Mouse (Mus musculus) gastrocnemius, adult 8-10 months (tissue): Measurements from ENCODE around the gene Med12l. TPM values are rescaled to one million over a fixed set of nuclear protein-coding genes. Genes with fewer than 3 reads are reported as not detected.
"Not testable (repeated sequence)": the region's sequence is repeated elsewhere in the genome, so short reads cannot be mapped to it uniquely, and the experiment has no call there.

Experiments used
- DNase-seq, 2 experiments: peaks; one replicate each; pipeline ENCODE4 v3.0.0; 2022; ENCODE audit warnings: low spot score in 2 of 2
- total RNA-seq, 4 experiments: library from RNA; stranded (reverse); gene quantifications; 2 replicates each; pipeline ENCODE4 v1.2.4; 2022

Med12l gene
- total RNA-seq, 4 experiments from 2014 or later, result 0.29 to 0.64 (median 0.34) TPM

- no peak for DNase-seq
Measured at GRCm38 (mm10) chr3:59138946-59139468, 133.4 kb downstream of the Med12l start.

- DNase-seq, result no peak
Measured at GRCm38 (mm10) chr3:59139651-59140051, 134.0 kb downstream of the Med12l start.

GRCm38 (mm10) chr3:59140115-59140514 is 134.5 kb downstream of the Med12l start:
- no peak for DNase-seq

- DNase-seq, result not testable (repeated sequence)
Measured at GRCm38 (mm10) chr3:59140941-59141340, 135.3 kb downstream of the Med12l start.

- no peak for DNase-seq
Measured at GRCm38 (mm10) chr3:59141507-59142305, 136.1 kb downstream of the Med12l start.

- DNase-seq, result no peak
Measured at GRCm38 (mm10) chr3:59145194-59145593, 139.6 kb downstream of the Med12l start.

- no peak for DNase-seq
Measured at GRCm38 (mm10) chr3:59149646-59150045, 144.0 kb downstream of the Med12l start.

- no peak for DNase-seq
Measured at GRCm38 (mm10) chr3:59150624-59151023, 145.0 kb downstream of the Med12l start.

- DNase-seq, result no peak
Measured at GRCm38 (mm10) chr3:59153424-59153823, 147.8 kb downstream of the Med12l start, which contains the start of gene P2ry14. P2ry14 (minus strand) TSS chr3:59153618.

- no peak for DNase-seq
Measured at GRCm38 (mm10) chr3:59154888-59155287, 149.3 kb downstream of the Med12l start.

GRCm38 (mm10) chr3:59155404-59155803 is 149.8 kb downstream of the Med12l start:
- no peak for DNase-seq

- no peak for DNase-seq
Measured at GRCm38 (mm10) chr3:59157048-59157447, 151.4 kb downstream of the Med12l start.

GRCm38 (mm10) chr3:59160465-59160864 is 154.8 kb downstream of the Med12l start:
- no peak for DNase-seq

- DNase-seq, result no peak
Measured at GRCm38 (mm10) chr3:59167417-59168054, 161.9 kb downstream of the Med12l start.

GRCm38 (mm10) chr3:59168476-59168875 is 162.9 kb downstream of the Med12l start:
- no peak for DNase-seq

GRCm38 (mm10) chr3:59169215-59169614 is 163.6 kb downstream of the Med12l start:
- no peak for DNase-seq

- no peak for DNase-seq
Measured at GRCm38 (mm10) chr3:59169921-59170627, 164.4 kb downstream of the Med12l start.

- no peak for DNase-seq
Measured at GRCm38 (mm10) chr3:59174426-59175154, 169.0 kb downstream of the Med12l start.

GRCm38 (mm10) chr3:59175234-59175633 is 169.6 kb downstream of the Med12l start:
- DNase-seq, result no peak

GRCm38 (mm10) chr3:59176871-59177270 is 171.2 kb downstream of the Med12l start:
- DNase-seq, result no peak

- no peak for DNase-seq
Measured at GRCm38 (mm10) chr3:59181134-59181533, 175.5 kb downstream of the Med12l start.
